Mouse (Mus musculus) megakaryocyte progenitor cell, adult 5-6 weeks (primary cell): Measurements from ENCODE around the gene Pip4p1. TPM values are rescaled to one million over a fixed set of nuclear protein-coding genes. Genes with fewer than 3 reads are reported as not detected.
"Not testable (repeated sequence)": the region's sequence is repeated elsewhere in the genome, so short reads cannot be mapped to it uniquely, and the experiment has no call there.

Experiments
- ATAC-seq: replicated peaks from 2 replicates; pipeline ENCODE4 v1.8.0; 2016; ENCODE audit warnings: mild to moderate bottlenecking, moderate TSS enrichment, inconsistent platforms; ENCODE audit not compliant: poor library complexity
- total RNA-seq, 2 experiments: library from RNA; stranded (forward) in 1 of 2; stranded (reverse) in 1 of 2; fragments of 157-497, 149-512 nt in 1 of 2; fragments of 200-1000 nt in 1 of 2; gene quantifications; 2 replicates each; pipeline versions ENCODE4 v1.2.3 to v1.2.4; 2015 to 2017

The Pip4p1 gene
- 47.0 and 58.0 TPM in 2 replicates for total RNA-seq (2015)
- total RNA-seq (2017): 10.4 and 17.9 TPM in 2 replicates

DNA sequence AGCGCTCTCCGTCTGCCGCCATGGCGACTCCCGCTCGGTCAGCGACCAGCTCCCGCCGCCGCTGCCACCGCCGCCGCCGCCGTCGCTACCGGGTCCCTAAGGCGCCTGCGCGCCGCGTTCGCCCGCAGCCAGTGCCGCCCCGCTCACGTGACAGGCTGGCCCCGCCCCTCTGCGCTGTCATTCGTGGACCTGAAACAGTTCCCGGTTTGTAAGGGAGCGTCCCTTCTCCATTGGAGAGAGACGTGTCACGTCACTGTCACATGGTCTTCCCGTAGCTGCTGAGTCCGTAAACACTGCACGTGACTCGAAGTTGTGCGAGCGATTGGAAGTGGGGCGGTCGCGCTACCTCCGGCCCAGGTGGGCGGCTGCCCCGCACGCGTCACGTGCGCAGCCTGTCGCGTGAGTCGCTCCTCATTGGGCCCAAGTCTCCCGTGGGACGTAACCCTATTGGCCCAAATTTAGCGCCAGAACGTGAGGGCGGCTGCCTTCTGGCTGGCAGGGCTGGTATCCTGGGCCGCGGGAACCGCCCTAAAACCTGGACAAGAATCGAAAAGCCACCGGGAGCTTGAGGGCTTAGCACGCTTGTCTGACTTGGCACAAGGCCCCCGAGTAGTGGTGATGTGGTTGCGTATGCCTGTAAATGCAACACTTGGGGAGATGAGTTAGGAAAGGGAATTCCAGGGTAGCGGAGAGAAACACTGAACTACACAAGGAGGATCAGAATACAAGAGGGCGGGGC, at the start of gene Pip4p1, which contains the start of gene Pnp:
TSS of gene Pip4p1 (minus strand) at position 103 of the 739 bp plus-strand sequence.
TSS of gene Pnp (plus strand) at position 329 of the 739 bp plus-strand sequence.
- ATAC-seq: peak; percentile 90

DNA sequence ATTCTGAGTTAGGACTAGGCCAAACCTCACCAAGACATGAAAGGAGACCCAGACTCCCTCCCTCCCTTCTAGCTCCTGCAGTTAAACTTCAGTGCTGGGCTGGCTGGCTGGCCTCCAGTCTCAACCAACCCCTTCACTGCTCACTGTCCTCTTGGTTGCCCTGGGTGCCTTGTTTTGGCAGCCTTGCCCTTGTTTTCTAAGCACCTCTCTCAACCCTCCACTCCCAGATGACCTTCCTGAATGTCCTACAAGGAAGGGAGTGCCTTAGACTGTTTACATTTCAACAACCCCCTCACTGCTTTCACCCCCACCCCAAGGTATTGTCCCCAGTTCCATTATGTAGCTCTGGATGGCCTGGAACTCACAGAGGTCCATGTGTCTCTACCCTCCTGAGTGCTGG, 49.0 kb upstream of the Pip4p1 start:
- ATAC-seq: no peak

DNA sequence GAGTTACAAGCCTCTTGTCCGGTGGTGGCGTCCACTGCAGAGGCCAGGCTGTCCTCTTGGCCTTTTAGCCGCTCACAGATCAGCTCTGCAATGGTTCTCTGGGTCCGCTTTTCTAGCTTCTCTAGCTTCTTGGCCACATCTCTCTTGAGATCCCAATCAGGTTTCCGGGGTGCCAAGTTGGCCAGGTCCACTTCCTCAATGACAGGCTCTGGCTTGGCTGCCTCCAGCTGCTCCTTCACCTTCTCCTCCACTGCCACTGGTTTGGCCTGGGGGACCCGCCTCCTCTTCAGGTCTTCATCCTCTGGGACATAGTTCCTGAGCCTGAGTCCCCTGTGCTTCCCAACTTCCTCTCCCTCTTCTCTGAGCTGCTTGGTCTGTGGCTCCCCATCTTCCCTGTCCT, 47.8 kb upstream of the Pip4p1 start:
- ATAC-seq: peak; percentile 45

DNA sequence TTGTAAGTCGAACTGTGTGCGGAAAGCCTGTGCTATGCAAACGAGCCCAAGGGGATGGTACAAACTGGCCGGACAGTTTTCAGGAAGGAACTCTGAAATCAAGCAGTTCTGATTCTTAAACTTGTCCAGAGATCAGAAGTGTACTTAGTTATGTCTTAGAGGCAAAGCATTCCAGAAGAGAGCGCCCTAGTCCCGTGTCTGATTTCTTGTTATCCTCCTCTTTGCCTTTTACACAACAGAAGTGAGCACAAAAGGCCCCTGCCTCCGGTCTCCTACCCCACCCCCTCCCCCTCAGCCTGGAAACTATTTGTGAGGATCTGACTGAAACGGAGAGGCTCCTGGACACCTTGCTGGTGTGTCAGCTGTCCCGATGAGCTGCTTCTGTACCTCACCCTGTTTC, 46.0 kb upstream of the Pip4p1 start:
- ATAC-seq: no peak

DNA sequence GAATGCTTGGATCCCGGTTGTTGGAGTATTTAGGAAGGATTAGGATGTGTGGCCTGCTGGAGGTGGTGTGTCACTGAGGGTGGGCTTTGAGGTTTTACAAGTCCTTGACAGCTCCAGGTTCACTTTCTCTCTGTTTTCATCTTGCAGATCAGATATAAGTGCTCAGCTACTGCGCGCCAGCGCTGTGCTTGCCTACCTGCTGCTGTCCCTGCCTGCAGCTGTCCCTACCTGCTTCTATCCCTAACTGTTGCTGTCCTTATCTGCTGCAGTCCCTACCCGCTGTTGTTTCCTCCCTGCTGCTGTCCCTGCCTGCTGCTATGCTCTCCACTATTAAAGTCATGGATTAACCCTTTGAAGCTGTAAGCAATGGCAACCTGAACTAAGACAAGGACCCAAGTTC, 44.3 kb upstream of the Pip4p1 start:
- no peak for ATAC-seq

DNA sequence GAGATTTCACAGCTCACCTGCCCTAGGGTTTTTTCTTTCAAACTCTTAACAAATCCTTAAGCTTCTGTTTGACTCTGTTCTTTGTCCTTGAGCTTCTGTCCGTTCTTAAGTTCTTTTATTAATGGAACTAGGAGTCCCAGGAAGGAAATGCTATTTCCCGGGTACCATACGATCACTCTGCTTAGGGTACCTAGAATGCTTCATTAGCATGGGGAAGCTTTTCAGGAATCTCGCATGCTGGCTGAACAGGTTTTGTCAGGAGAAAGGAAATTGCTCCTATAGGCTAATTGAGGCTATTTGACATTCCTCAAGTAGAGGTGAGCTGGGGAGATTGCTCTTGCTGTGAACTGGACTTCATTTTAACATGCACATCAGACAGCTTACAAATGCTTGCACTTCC, 43.0 kb upstream of the Pip4p1 start:
- ATAC-seq: no peak

DNA sequence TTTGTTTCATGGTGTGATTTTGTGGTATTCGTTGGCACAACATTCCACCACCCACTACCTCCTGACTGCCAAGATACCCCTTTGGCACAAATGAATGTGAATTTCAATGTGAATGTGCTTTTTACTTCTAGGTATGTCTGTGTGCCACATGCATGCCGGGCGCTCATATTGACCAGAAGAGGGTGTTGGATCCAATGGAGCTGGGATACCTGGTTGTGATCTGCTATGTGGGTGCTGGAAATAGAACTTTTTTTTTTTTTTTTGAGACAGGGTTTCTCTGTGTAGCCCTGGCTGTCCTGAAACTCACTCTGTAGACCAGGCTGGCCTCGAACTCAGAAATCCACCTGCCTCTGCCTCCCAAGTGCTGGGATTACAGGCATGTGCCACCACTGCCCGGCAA, 42.4 kb upstream of the Pip4p1 start:
- ATAC-seq: not testable (repeated sequence)

DNA sequence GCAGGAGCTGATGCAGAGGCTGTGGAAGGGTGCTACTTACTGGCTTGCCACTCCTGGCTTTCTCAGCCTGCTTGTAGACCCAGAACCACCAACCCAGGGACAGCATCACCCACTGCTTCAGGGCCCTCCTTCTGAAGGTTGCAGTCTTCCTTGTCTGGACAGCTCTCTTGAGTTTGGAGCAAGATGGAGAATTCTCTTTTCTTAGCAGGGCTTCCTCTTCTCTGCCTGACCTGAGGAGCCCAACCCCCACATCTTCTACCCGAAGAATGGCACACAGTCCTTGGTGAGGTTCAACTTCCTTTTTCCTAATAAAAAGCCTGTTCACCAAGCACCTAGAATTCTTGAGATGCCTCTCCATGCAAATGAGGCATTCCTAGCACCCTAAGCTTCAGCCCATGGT, 40.2 kb upstream of the Pip4p1 start:
- ATAC-seq: peak; percentile 50

DNA sequence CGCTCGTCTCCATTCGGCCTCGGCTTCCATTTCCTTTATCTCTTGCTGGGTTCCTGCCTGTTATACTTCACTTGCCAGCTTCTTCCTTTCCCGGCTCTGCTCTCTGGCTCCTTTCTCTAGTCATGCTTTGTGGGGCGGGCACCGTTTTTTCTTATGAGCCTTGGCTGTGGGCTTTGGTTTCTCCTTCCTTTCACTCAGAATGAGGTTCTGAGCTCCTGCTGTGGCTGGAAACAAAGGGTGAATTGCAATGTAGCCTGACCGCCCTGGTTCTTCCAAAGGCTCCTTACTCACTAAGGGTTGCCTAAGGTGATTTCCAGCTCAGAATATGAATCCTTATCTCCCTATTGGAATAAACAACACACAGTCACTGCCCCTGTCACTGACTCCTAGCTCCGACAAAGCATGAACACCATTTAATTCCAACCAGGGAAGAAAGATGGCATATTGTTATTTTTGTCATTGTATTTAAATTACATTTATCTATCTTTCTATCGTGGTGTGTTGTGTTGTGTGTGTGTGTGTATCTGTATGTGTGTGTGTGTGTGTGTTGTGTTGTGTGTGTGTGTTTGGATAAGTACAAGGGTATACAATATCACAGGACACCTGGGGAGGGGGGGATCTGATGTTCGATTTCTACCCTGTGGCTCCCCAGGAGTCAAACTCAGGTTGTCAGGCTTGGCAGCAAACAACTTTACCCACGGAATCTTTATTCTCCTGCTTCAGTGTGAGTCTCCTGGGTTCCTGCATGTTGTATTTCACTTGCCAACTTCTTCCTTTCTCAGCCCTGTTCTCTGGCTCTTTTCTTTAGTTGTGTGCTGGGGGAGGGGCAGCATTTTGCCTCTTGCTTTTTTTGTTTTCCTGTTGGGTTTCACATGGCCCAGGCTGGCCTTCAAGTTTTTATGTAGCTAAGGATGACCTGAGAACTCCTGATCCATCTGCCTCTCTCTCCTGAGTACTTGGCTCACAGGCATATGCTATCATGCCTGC, 39.2 kb upstream of the Pip4p1 start:
- ATAC-seq: peak; percentile 49

DNA sequence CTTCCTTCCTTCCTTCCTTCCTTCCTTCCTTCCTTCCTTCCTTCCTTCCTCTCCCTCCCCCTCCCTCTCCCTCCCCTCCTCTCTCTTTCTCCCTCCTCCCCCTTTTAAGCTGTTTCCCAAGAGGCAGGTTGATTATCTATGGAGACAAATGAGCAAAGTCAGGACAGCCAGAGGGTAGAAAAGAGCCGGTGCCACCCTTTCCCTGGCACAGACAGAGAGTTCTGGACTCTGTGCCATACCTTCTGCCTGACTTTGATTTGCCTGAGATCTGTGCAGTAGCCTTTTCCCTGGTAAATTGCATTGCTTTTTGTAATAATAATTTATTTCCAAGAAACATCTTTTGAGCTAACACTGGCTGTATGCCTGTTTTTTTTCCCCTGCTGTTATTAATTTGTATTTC, 38.4 kb upstream of the Pip4p1 start:
- ATAC-seq: no peak

DNA sequence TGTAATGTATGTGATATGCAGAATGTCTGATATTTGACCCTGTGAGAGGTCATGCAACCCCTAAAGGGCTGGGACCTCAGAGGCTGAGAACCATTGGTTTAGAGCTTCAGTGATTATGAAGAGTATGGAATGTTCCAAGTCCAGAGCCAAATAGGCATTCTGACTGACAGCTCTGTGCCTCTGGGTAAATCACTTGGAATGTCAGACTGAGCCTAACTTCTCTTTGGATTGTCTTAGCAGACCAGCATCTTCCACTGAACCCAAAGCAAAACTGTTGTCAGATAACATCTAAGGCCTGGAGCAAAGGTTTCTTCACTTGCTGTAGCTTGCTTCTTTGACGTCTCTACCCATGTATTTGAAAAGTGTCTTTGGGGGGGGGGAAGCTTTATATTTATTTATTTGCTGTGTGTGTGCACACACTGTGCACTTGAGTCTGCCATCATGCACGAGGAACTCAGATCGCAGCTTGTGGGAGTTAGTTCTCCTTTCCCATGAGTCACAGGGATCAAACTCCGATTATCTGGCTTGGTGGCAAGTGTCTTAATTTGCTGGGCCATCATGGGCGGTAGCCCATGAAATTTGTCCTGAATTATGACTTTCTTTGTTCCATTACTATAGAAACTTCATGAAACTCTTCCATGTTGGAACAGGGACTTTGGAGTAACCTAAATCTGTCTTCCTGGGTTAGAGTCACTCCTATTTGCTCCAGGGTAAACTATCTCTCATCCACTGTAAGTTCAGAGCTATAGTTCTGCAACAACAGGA, 37.7 kb upstream of the Pip4p1 start:
- ATAC-seq: no peak

DNA sequence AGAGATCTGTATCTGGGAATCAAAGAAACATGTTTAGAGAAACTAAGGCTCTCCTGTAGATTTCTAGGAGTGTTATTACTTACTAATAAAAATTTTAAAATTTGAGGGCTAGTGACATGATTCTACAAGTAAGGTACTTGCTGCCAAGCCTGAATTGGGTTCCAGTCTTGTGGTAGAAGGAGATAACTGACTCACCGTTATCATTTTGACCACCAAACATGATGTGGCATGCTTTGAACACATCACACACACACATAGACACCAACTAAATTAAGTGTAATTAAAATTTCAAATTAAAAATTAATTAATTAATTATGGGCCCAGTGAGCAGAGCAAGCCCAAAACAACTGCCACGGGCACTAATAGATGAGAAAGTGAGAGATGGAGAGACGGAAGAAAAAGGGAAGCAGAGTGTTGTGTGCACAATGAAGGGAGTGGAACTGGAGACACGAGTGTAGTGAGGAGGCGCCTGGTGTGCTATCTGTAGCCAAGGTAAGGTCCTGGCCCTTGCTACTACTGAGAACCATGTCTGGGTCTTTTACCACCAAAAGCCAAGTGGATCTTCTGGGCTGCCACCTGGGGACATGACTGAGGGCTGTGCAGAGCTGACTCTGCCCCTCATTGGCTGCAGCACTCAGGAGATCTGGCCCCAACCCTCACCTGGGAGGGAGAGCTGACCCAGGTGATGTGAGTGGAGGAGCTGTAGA, 27.8 kb upstream of the Pip4p1 start:
- ATAC-seq: peak; percentile 23

DNA sequence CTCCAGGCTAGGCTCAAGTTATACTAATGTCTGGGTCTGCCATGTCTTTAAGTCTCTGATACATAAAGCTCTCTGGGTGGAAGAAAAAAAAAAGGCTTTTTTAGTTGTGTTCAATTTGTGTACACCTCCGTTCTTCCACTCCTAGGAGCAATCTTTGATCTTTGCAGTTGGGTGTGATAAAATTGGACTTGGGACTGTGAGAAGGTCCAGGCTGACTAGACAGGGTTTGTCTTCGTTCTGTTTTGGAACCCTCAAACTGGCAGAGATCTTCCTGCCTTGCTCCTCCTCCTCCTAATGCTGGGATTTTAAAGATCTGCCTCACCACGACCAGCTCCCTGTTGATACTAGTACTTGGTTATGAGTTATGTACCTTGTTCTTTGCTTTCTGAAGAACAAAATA, 26.5 kb upstream of the Pip4p1 start:
- ATAC-seq: not testable (repeated sequence)

DNA sequence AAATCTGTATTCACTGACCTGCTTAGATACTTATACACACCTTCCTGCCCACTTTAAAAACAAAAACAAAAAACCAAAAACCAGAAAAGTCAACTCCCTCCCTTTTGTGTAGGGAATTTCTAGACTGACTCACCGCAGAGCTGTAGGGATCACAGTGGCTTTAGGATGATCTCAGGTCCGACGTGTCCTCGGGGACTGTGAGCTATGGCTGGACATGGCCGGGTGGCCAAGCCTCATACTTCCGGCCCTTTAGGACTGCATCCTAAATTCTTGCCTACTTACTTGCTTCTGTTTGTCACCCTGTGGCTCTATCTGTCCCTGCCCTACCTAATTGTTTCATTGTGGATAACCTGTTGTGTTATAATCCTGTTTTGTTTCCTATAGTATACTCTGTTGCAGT, 26.1 kb upstream of the Pip4p1 start:
- ATAC-seq: not testable (repeated sequence)

DNA sequence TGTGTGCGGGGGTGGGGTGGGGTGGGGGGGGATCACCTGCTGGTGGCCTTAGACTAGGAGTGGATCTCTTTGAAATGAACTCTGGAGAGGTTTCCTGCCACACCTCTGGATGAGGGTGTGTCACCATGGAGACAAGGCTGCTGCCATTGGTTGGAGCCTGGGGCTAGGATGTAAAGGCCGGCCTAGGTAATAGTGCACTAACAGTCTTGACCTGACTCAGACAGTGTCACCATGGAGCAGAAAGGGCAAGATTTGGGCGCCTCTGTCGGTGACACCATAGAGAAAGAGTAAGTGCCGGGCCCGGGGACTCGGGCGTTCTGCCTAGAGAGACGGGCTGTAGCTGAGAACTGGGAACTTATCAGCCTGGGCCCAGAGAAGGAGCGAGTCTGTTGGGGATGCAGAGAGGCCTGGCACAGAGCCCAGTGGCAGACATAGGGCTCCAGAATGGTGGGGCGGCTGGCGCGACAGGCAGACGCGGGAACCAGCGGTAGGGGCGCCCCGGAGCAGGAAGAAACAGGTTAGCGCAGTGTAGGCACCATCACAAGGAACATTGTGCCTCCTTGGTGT, 25.4 kb upstream of the Pip4p1 start, which contains the start of gene Pnp2:
TSS of gene Pnp2 (plus strand) at position 51 of the 567 bp plus-strand sequence.
- peak; percentile 68 for ATAC-seq

DNA sequence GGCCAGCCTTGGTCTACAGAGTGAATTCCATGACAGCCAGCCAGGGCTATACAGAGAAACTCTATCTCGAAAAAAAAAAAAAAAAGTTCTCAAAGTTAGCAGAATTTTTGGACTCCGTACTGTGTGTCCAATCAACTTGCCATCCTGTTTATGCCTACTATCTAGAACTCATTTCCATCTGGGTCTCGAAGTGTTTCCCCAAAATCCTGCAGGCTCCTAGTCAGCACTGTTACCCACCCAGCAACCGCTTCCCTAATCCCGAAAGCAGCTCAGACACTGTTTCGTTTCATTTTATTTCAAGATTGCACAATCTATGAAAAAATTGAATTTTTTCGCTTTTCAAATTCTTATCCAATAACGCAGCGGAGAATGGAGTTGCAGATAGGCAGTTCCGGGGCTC, 24.8 kb upstream of the Pip4p1 start:
- peak; percentile 16 for ATAC-seq

DNA sequence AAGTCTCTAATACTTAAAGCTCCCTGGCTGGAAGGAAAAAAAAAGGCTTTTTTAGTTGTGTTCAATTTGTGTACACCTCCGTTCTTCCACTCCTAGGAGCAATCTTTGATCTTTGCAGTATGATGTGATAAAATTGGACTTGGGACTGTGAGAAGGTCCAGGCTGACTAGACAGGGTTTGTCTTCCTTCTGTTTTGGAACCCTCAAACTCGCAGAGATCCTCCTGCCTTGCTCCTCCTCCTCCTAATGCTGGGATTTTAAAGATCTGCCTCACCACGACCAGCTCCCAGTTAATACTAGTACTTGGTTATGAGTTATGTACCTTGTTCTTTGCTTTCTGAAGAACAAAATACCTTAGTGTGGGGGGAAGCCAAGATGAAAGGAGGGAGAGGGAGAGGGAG, 14.9 kb upstream of the Pip4p1 start:
- not testable (repeated sequence) for ATAC-seq

DNA sequence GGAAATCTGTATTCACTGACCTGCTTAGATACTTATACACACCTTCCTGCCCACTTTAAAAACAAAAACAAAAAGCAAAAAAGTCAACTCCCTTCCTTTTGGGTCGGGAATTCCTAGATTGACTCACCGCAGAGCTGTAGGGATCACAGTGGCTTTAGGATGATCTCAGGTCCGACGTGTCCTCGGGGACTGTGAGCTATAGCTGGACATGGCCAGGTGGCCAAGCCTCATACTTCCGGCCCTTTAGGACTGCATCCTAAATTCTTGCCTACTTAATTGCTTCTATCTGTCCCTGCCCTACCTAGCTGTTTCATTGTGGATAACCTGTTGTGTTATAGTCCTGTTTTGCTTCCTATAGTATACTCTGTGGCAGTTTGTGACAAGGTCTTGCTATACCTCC, 14.4 kb upstream of the Pip4p1 start:
- ATAC-seq: not testable (repeated sequence)

DNA sequence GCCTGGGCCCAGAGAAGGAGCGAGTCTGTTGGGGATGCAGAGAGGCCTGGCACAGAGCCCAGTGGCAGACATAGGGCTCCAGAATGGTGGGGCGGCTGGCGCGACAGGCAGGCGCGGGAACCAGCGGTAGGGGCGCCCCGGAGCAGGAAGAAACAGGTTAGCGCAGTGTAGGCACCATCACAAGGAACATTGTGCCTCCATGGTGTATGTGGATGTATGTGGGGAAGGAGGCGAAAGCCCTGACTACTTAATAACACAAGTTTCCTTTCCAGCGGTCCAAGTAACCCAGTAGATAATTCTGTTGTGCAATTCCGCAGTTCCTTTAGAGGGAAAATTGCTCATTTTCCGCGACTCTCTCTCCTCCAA, 14.0 kb upstream of the Pip4p1 start:
- peak; percentile 69 for ATAC-seq
